Mouse (Mus musculus): Measurements from ENCODE around the gene Gga2.

DNA sequence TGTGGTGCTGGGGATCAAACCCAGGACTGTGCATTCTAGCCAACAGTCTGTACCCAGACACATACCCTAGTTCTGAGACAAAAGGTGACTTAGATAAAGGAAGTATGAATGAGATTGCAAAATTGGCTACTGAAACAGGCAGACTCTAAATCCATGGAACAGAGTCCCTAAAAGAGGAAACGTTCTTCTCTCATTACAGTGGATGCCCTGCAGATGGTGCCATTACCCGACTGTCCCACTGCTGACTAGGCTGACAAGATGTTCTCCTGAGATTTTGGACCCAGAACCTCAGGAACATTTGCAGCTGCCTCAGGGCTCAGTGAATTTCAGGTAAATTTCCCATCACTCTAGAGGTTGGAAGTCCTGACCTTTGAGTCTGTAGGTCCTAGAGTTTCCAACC, 13.3 kb upstream of the Gga2 start:
- TF ChIP-seq CTCF (IDR thresholded peaks at IDR 0.05; ENCODE audit: low read depth, low read length) (no peak), POLR2A (IDR thresholded peaks at IDR 0.05; ENCODE audit: borderline replicate concordance, low read depth, low read length) (no peak)

All from bone marrow macrophage, adult 2 months (primary cell).